Mouse (Mus musculus) MEL (cell line): Measurements from ENCODE around the gene Zfp777.
A peak's percentile ranks its signal among the peaks of the same experiment; 100 is the strongest.

Experiments used
- CHD1 ChIP-seq: IDR thresholded peaks from 2 replicates; pipeline ENCODE4 v1.6.1; 2012; ENCODE audit warnings: low read depth, mild to moderate bottlenecking, inconsistent platforms, low read length, improper control_type of control experiment
- CTCF ChIP-seq, 3 experiments: IDR thresholded peaks in 2 of 3; conservative IDR thresholded peaks in 1 of 3; 2 replicates each; pipeline ENCODE4 v1.5.1; 2011 to 2012; ENCODE audit warnings: low read length in 3 of 3, low read depth in 2 of 3, mild to moderate bottlenecking in 2 of 3, improper control_type of control experiment in 1 of 3, inconsistent platforms in 1 of 3, mixed read lengths in 1 of 3, moderate library complexity in 1 of 3; ENCODE audit not compliant: control insufficient read depth in 1 of 3, insufficient read depth in 1 of 3, poor library complexity in 1 of 3, severe bottlenecking in 1 of 3
- EP300 ChIP-seq, 2 experiments: IDR thresholded peaks; 2 replicates each; pipeline ENCODE4 v1.6.1; 2011; ENCODE audit warnings: improper control_type of control experiment in 2 of 2, low read length in 2 of 2, low read depth in 1 of 2, mild to moderate bottlenecking in 1 of 2
- GATA1 ChIP-seq: IDR thresholded peaks from 2 replicates; pipeline ENCODE4 v1.6.1; 2011; ENCODE audit warnings: low read depth, low read length, improper control_type of control experiment
- MAFK ChIP-seq: IDR thresholded peaks from 2 replicates; pipeline ENCODE4 v1.6.1; 2011; ENCODE audit warnings: low read depth, mild to moderate bottlenecking, low read length, improper control_type of control experiment, borderline replicate concordance
- MAZ ChIP-seq: IDR thresholded peaks from 2 replicates; pipeline ENCODE4 v1.6.1; 2012; ENCODE audit warnings: low read depth, mild to moderate bottlenecking, inconsistent platforms, low read length, improper control_type of control experiment
- MXI1 ChIP-seq: IDR thresholded peaks from 2 replicates; pipeline ENCODE4 v1.6.1; 2011; ENCODE audit warnings: mild to moderate bottlenecking, low read depth, low read length, improper control_type of control experiment
- NRF1 ChIP-seq: IDR thresholded peaks from 2 replicates; pipeline ENCODE4 v1.6.1; 2014; ENCODE audit warnings: low read depth, mild to moderate bottlenecking, inconsistent platforms, low read length, improper control_type of control experiment, moderate library complexity; ENCODE audit not compliant: poor library complexity, insufficient read depth, severe bottlenecking
- POLR2A ChIP-seq, 2 experiments: IDR thresholded peaks; 2 replicates each; pipeline ENCODE4 v1.6.1; 2011 to 2012; ENCODE audit warnings: low read length in 2 of 2, mild to moderate bottlenecking in 2 of 2, control low read depth in 1 of 2, improper control_type of control experiment in 1 of 2, low read depth in 1 of 2, moderate library complexity in 1 of 2; ENCODE audit not compliant: control insufficient read depth in 1 of 2, insufficient read depth in 1 of 2, poor library complexity in 1 of 2
- SIN3A ChIP-seq: IDR thresholded peaks from 2 replicates; pipeline ENCODE4 v1.6.1; 2012; ENCODE audit warnings: low read length, improper control_type of control experiment, inconsistent platforms
- ZC3H11A ChIP-seq: IDR thresholded peaks from 2 replicates; pipeline ENCODE4 v1.6.1; 2012; ENCODE audit warnings: low read depth, mild to moderate bottlenecking, inconsistent platforms, low read length, improper control_type of control experiment

- TF ChIP-seq MXI1 (peak; percentile 6; the same call in 1 of the 2 replicates), EP300 (IDR thresholded peaks at IDR 0.05; ENCODE audit: low read depth in 1 of 2, low read length in 2 of 2) (no peak), ZC3H11A (no peak), POLR2A (IDR thresholded peaks at IDR 0.05; ENCODE audit: control insufficient read depth in 1 of 2, insufficient read depth in 1 of 2, low read depth in 1 of 2, low read length in 2 of 2, poor library complexity in 1 of 2) (no peak), CTCF (IDR thresholded peaks at IDR 0.05 in 2 of 3, conservative IDR thresholded peaks at IDR 0.05 in 1 of 3; ENCODE audit: control insufficient read depth in 1 of 3, insufficient read depth in 1 of 3, low read depth in 2 of 3, low read length in 3 of 3, poor library complexity in 1 of 3, severe bottlenecking in 1 of 3) (no peak), MAZ (0 out of 2 replicates have a peak, but pooled peaks have one; percentile 9), NRF1 (no peak), GATA1 (no peak), MAFK (no peak), CHD1 (no peak), SIN3A (no peak)
Measured at GRCm38 (mm10) chr6:48085521-48086404, 37.1 kb upstream of the Zfp777 start.
